In genomic region chr2:153795090-153795489, GRCm38 (mm10) we compare ENCODE assay signal across 9 mouse cellular contexts. TPM values are rescaled to one million over a fixed set of nuclear protein-coding genes. Genes with fewer than 3 reads are reported as not detected.
DNase-seq lines count a peak whose midpoint lies in the region; ATAC-seq and TF ChIP-seq lines count a peak whose summit lies in the region.
"Had no signal": no experiment of that assay in that cellular context is flagged by ENCODE, and none has a peak within 500 bp of the region (broad histone marks: within the 10 kb centered on the region; RNA-seq: fewer than 3 reads in every experiment).

No protein-coding gene starts in this region.

- no peak overlapping the region for H3K4me2 ChIP-seq in midbrain, embryonic 14.5 days (ENCODE audit: low read length)
- no peak overlapping the region for H3K4me2 ChIP-seq in midbrain, embryonic 16.5 days (ENCODE audit: low read length)
- no peak overlapping the region for H3K4me2 ChIP-seq in liver, embryonic 11.5 days

- no peaks in the 10 kb centered on the region for H3K9me3 ChIP-seq in midbrain, embryonic 14.5 days (ENCODE audit: control insufficient read depth, low read length)
- no peaks in the 10 kb centered on the region for H3K9me3 ChIP-seq in midbrain, embryonic 16.5 days (replicated peaks; ENCODE audit: control insufficient read depth, low read length, poor library complexity, severe bottlenecking)
- H3K9me3 ChIP-seq in liver, embryonic 11.5 days (ENCODE audit: control insufficient read depth, low read length): no peaks in the 10 kb centered on the region

- DNase-seq in adrenal gland, postnatal 10 days: peak; percentile 17
- no peak for DNase-seq in adrenal gland, adult 18-20 months (ENCODE audit: low spot score in 2 of 2)
- peak; percentile 4 for DNase-seq in midbrain, embryonic 14.5 days
- no peak for DNase-seq in liver, embryonic 11.5 days (ENCODE audit: low spot score)
- DNase-seq in thymus, adult 2 months: peak; percentile 65
- no peak for DNase-seq in adrenal gland, adult 2 months
- no peak for DNase-seq in cerebellum, postnatal 36 days

- H3K4me3 ChIP-seq in midbrain, embryonic 14.5 days (replicated peaks; ENCODE audit: low read depth, low read length): no peak overlapping the region
- H3K4me3 ChIP-seq in midbrain, embryonic 16.5 days (ENCODE audit: low read depth, low read length): no peak overlapping the region
- no peak overlapping the region for H3K4me3 ChIP-seq in liver, embryonic 11.5 days (ENCODE audit: low read depth, low read length)
- no peak overlapping the region for H3K4me3 ChIP-seq in thymus, adult 2 months (ENCODE audit: control insufficient read depth, insufficient read depth, low read length)
- H3K4me3 ChIP-seq: megakaryocyte, embryonic 14.5 days had no signal

- ATAC-seq in midbrain, embryonic 14.5 days (ENCODE audit: low FRiP score, low TSS enrichment): no peak
- no peak for ATAC-seq in midbrain, embryonic 16.5 days
- ATAC-seq in liver, embryonic 11.5 days (replicated peaks; ENCODE audit: low FRiP score): peak; percentile 68; the same call in 1 of the 2 replicates

- H3K27ac ChIP-seq in midbrain, embryonic 14.5 days (replicated peaks; ENCODE audit: low read depth, low read length): no peak overlapping the region
- H3K27ac ChIP-seq in midbrain, embryonic 16.5 days (ENCODE audit: low read length): no peak overlapping the region
- H3K27ac ChIP-seq in liver, embryonic 11.5 days (ENCODE audit: low read depth, low read length): no peak overlapping the region
- no peak overlapping the region for H3K27ac ChIP-seq in thymus, adult 2 months (ENCODE audit: control insufficient read depth, insufficient read depth, low read length)

- no peaks in the 10 kb centered on the region for H3K4me1 ChIP-seq in midbrain, embryonic 14.5 days (ENCODE audit: control insufficient read depth, insufficient read depth, low read length)
- no peaks in the 10 kb centered on the region for H3K4me1 ChIP-seq in midbrain, embryonic 16.5 days (ENCODE audit: control insufficient read depth, insufficient read depth, low read length)
- no peaks in the 10 kb centered on the region for H3K4me1 ChIP-seq in liver, embryonic 11.5 days (replicated peaks; ENCODE audit: control insufficient read depth, insufficient read depth, low read length)
- H3K4me1 ChIP-seq in thymus, adult 2 months (replicated peaks; ENCODE audit: control insufficient read depth, insufficient read depth, low read length): no peaks in the 10 kb centered on the region
- H3K4me1 ChIP-seq: megakaryocyte, embryonic 14.5 days had no signal

- no peak overlapping the region for H3K9ac ChIP-seq in midbrain, embryonic 14.5 days (replicated peaks; ENCODE audit: low read length)
- no peak overlapping the region for H3K9ac ChIP-seq in midbrain, embryonic 16.5 days (ENCODE audit: low read depth, low read length)
- no peak overlapping the region for H3K9ac ChIP-seq in liver, embryonic 11.5 days (ENCODE audit: low read depth, low read length)

- H3K36me3 ChIP-seq in midbrain, embryonic 14.5 days (ENCODE audit: control insufficient read depth, insufficient read depth, low read length): no peaks in the 10 kb centered on the region
- no peaks in the 10 kb centered on the region for H3K36me3 ChIP-seq in midbrain, embryonic 16.5 days (ENCODE audit: control insufficient read depth, insufficient read depth, low read length)
- no peaks in the 10 kb centered on the region for H3K36me3 ChIP-seq in liver, embryonic 11.5 days (ENCODE audit: control insufficient read depth, insufficient read depth, low read length)
- H3K36me3 ChIP-seq in thymus, adult 2 months (ENCODE audit: control insufficient read depth, insufficient read depth, low read length): no peaks in the 10 kb centered on the region

- WGBS in midbrain, embryonic 14.5 days: 51% methylated on average over 5 of the region's 5 CpGs
- WGBS in midbrain, embryonic 16.5 days: 61% methylated on average over 5 of the region's 5 CpGs
- 64% methylated on average over 5 of the region's 5 CpGs for WGBS in liver, embryonic 11.5 days
- WGBS in thymus, adult 2 months: 83% methylated on average over 5 of the region's 5 CpGs

- no peak for TF ChIP-seq POLR2A in thymus, adult 2 months (IDR thresholded peaks at IDR 0.05; ENCODE audit: control insufficient read depth, extremely low read depth, insufficient read depth, low read length, poor library complexity)

- no peaks in the 10 kb centered on the region for H3K27me3 ChIP-seq in midbrain, embryonic 14.5 days (ENCODE audit: control insufficient read depth, insufficient read depth, low read length)
- H3K27me3 ChIP-seq in midbrain, embryonic 16.5 days (ENCODE audit: control insufficient read depth, insufficient read depth, low read depth, low read length): no peaks in the 10 kb centered on the region
- H3K27me3 ChIP-seq in liver, embryonic 11.5 days (replicated peaks; ENCODE audit: control insufficient read depth, insufficient read depth, low read length): no peaks in the 10 kb centered on the region
- no peaks in the 10 kb centered on the region for H3K27me3 ChIP-seq in thymus, adult 2 months (ENCODE audit: control insufficient read depth, insufficient read depth, low read length)

- TF ChIP-seq CTCF in thymus, adult 2 months (IDR thresholded peaks at IDR 0.05; ENCODE audit: borderline replicate concordance, control insufficient read depth, extremely low read depth, insufficient read depth, low read length, poor library complexity): 0 out of 2 replicates have a peak, but pooled peaks have one; percentile 44

RNA-seq across cellular contexts. Expression of gene Efcab8, which starts 15.4 kb away (rescaled TPM):
- under 1 TPM; 0.18 to 0.30 TPM for total RNA-seq in adrenal gland, postnatal 10 days (2021)
- under 1 TPM; 0.20 to 0.26 TPM for total RNA-seq in adrenal gland, adult 18-20 months (2021)
- not detected in 2 replicates for polyA plus RNA-seq in midbrain, embryonic 14.5 days (2014; fragmentation: Nextera tagmentation; extraction: Ambion mirVana)
- 0.16 TPM in 1 of 2 replicates, not detected in the other for polyA plus RNA-seq in midbrain, embryonic 16.5 days (2015; fragmentation: Nextera tagmentation; extraction: Ambion mirVana)
- polyA plus RNA-seq in liver, embryonic 11.5 days (2014; fragmentation: Nextera tagmentation; extraction: Ambion mirVana): 0.07 TPM in 1 of 2 replicates, not detected in the other
- 1.8 and 1.9 TPM in 2 replicates for polyA plus RNA-seq in thymus, adult 2 months (2012; rRNA removed)
- total RNA-seq in adrenal gland, adult 2 months (2021): under 1 TPM in 1 of 2 experiments, not detected in 1; 0.20 TPM
- 0.46 and 1.6 TPM in 2 replicates for polyA plus RNA-seq in adrenal gland, adult 2 months (2012; rRNA removed)

RNA-seq across cellular contexts. Expression of gene Mapre1, which starts 54.0 kb away (rescaled TPM):
- total RNA-seq in adrenal gland, postnatal 10 days (2021): 100 to 1,000 TPM; 107 to 115 TPM
- total RNA-seq in adrenal gland, adult 18-20 months (2021): 10 to 100 TPM; 92.5 to 98.8 TPM
- polyA plus RNA-seq in midbrain, embryonic 14.5 days (2014; fragmentation: Nextera tagmentation; extraction: Ambion mirVana): 369 and 443 TPM in 2 replicates
- polyA plus RNA-seq in midbrain, embryonic 16.5 days (2015; fragmentation: Nextera tagmentation; extraction: Ambion mirVana): 411 and 428 TPM in 2 replicates
- 235 and 274 TPM in 2 replicates for polyA plus RNA-seq in liver, embryonic 11.5 days (2014; fragmentation: Nextera tagmentation; extraction: Ambion mirVana)
- 14.6 and 15.5 TPM in 2 replicates for polyA plus RNA-seq in thymus, adult 2 months (2012; rRNA removed)
- 100 to 1,000 TPM in 1 of 2 experiments, 10 to 100 TPM in 1; 92.7 to 100 TPM for total RNA-seq in adrenal gland, adult 2 months (2021)
- 2.4 and 3.0 TPM in 2 replicates for polyA plus RNA-seq in adrenal gland, adult 2 months (2012; rRNA removed)

Comparison
In these comparisons a context has a peak if more than half of its experiments do, and no peak if none do; other contexts are left out.
1. DNase-seq: peak in adrenal gland, postnatal 10 days (single experiment), midbrain, embryonic 14.5 days (single experiment) and thymus, adult 2 months (single experiment); none in adrenal gland, adult 18-20 months (0 of 2), liver, embryonic 11.5 days (single experiment), adrenal gland, adult 2 months (single experiment) and cerebellum, postnatal 36 days (0 of 2).
2. RNA of gene Mapre1, which starts 54.0 kb away (polyA plus RNA-seq): 369 to 443 TPM in midbrain, embryonic 14.5 days, 411 to 428 TPM in midbrain, embryonic 16.5 days and 235 to 274 TPM in liver, embryonic 11.5 days; 14.6 to 15.5 TPM in thymus, adult 2 months and 2.4 to 3.0 TPM in adrenal gland, adult 2 months; every median in the first group is over 10 times any median in the second.